Mouse (Mus musculus) bone marrow macrophage, adult 2 months (primary cell): Measurements from ENCODE around the gene Tmem259.

Experiments used
- CTCF ChIP-seq: IDR thresholded peaks from 2 replicates; pipeline ENCODE4 v1.5.1; 2012; ENCODE audit warnings: low read depth, mild to moderate bottlenecking, low read length, moderate library complexity
- POLR2A ChIP-seq: IDR thresholded peaks from 2 replicates; pipeline ENCODE4 v1.6.1; 2012; ENCODE audit warnings: mild to moderate bottlenecking, low read depth, low read length, borderline replicate concordance

- no peak for TF ChIP-seq CTCF
- no peak for TF ChIP-seq POLR2A
These were observed 33.6 kb upstream of the Tmem259 start for GRCm38 (mm10) chr10:80017771-80018170.
